Mouse (Mus musculus) gastrocnemius, postnatal 25 days (tissue): ENCODE data around the gene Tlk2. TPM values are rescaled to one million over a fixed set of nuclear protein-coding genes. Genes with fewer than 3 reads are reported as not detected.
"Not testable (repeated sequence)": the region's sequence is repeated elsewhere in the genome, so short reads cannot be mapped to it uniquely, and the experiment has no call there.

ENCODE experiments used
- DNase-seq: peaks from one replicate; pipeline ENCODE4 v3.0.0; 2022
- long read RNA-seq, 2 experiments: library from polyadenylated mRNA; stranded (forward); transcript quantifications; one replicate each; pipeline ENCODE4 v2.0.0; 2021
- total RNA-seq, 2 experiments: library from RNA; stranded (reverse); gene quantifications; 1 replicate in 1 of 2; 2 replicates in 1 of 2; pipeline ENCODE4 v1.2.3; 2021

Tlk2 gene
- 10 to 100 TPM; 33.8 to 35.8 TPM for total RNA-seq
- long read RNA-seq, experiment 1, partial matches to known transcripts = 14 of 21 reads
- long read RNA-seq, experiment 1, other reads (novel, unspliced or antisense) = 3 of 21 reads
- long read RNA-seq, experiment 2, transcript Tlk2-204 (22 exons, 3,699 nt) = major isoform, 6 of 19 reads
- long read RNA-seq, experiment 2, partial matches to known transcripts = 3 of 19 reads
- long read RNA-seq, experiment 2, other reads (novel, unspliced or antisense) = 8 of 19 reads

- DNase-seq = no peak
Measured at GRCm38 (mm10) chr11:105178516-105178915, at the start of gene Tlk2. Gene Tlk2 (plus strand): TSS chr11:105178807.

GRCm38 (mm10) chr11:105135692-105136091, 42.9 kb upstream of the Tlk2 start:
- DNase-seq = no peak

- DNase-seq = not testable (repeated sequence)
Measured at GRCm38 (mm10) chr11:105137255-105137654, 41.4 kb upstream of the Tlk2 start.

- not testable (repeated sequence) for DNase-seq
Measured at GRCm38 (mm10) chr11:105140512-105140911, 38.1 kb upstream of the Tlk2 start.

GRCm38 (mm10) chr11:105141115-105141514, 37.5 kb upstream of the Tlk2 start:
- no peak for DNase-seq

GRCm38 (mm10) chr11:105143564-105143963, 35.0 kb upstream of the Tlk2 start:
- no peak for DNase-seq

- no peak for DNase-seq
Measured at GRCm38 (mm10) chr11:105144084-105144483, 34.5 kb upstream of the Tlk2 start.

GRCm38 (mm10) chr11:105144508-105145210, 33.9 kb upstream of the Tlk2 start:
- no peak for DNase-seq

- no peak for DNase-seq
Measured at GRCm38 (mm10) chr11:105145211-105145610, 33.4 kb upstream of the Tlk2 start.

- DNase-seq = no peak
Measured at GRCm38 (mm10) chr11:105146593-105146992, 32.0 kb upstream of the Tlk2 start, which contains the start of gene Gm10842. Gene Gm10842 (plus strand): TSS chr11:105146893.

GRCm38 (mm10) chr11:105149353-105149752, 29.3 kb upstream of the Tlk2 start:
- no peak for DNase-seq

GRCm38 (mm10) chr11:105149766-105150165, 28.8 kb upstream of the Tlk2 start:
- no peak for DNase-seq

GRCm38 (mm10) chr11:105150691-105151090, 27.9 kb upstream of the Tlk2 start:
- DNase-seq = no peak

GRCm38 (mm10) chr11:105151226-105152016, 27.2 kb upstream of the Tlk2 start:
- no peak for DNase-seq

GRCm38 (mm10) chr11:105152017-105152300, 26.6 kb upstream of the Tlk2 start:
- no peak for DNase-seq

- no peak for DNase-seq
Measured at GRCm38 (mm10) chr11:105152357-105152899, 26.2 kb upstream of the Tlk2 start.

GRCm38 (mm10) chr11:105153068-105153833, 25.4 kb upstream of the Tlk2 start:
- no peak for DNase-seq

GRCm38 (mm10) chr11:105155915-105156314, 22.7 kb upstream of the Tlk2 start:
- DNase-seq = no peak

GRCm38 (mm10) chr11:105156748-105157267, 21.8 kb upstream of the Tlk2 start:
- DNase-seq = no peak

GRCm38 (mm10) chr11:105158047-105158446, 20.6 kb upstream of the Tlk2 start:
- DNase-seq = no peak

GRCm38 (mm10) chr11:105159673-105160360, 18.8 kb upstream of the Tlk2 start:
- no peak for DNase-seq
